Mouse (Mus musculus) lung, postnatal 0 days (tissue): ENCODE results near the gene Slc36a1.

Experiments
- CTCF ChIP-seq: IDR thresholded peaks from 2 replicates; pipeline ENCODE4 v1.5.1; 2016; ENCODE audit warnings: antibody characterized with exemption, mild to moderate bottlenecking
- EP300 ChIP-seq: IDR thresholded peaks from 2 replicates; pipeline ENCODE4 v1.6.1; 2016; ENCODE audit warnings: antibody characterized with exemption, mild to moderate bottlenecking, control low read depth

- TF ChIP-seq CTCF (no peak), EP300 (no peak)
Observed at GRCm38 (mm10) chr11:55170501-55170900, 33.6 kb upstream of the Slc36a1 start.
